Mouse (Mus musculus) c-Kit-positive CD71-positive TER-119-negative erythroid progenitor cells, embryonic 14.5 days (primary cell): ENCODE measurements at regions not wholly inside any gene's neighbourhood (a gene's known extent, or its start where the extent isn't known, plus 50 kb on each side); places are given as distances from the start of the nearest gene placed in this dataset.

Experiments used
- DNase-seq: peaks from one replicate; pipeline ENCODE4 v3.0.0-alpha.2; 2013; ENCODE audit warnings: low read depth

DNA sequence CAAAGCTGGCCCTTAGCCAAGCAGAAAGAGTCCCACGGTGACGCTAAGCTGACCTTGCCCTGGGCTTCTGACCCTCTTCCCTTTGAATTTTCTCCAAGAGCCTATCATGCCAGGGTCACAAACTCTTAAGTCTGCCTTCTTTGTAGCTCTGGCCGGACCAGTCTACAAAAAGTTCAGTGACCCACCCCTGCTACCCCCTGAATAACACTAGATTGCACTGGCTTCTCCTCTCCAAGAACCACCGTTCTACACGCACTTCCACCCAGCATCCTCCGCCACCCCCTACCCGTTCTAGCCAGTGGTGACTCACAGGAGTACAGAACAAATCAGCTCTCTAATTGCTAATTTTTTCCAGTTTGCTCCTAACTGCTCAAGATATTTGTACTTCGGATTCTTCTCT lies 325.0 kb downstream of the Tns1 start:
- DNase-seq = no peak

DNA sequence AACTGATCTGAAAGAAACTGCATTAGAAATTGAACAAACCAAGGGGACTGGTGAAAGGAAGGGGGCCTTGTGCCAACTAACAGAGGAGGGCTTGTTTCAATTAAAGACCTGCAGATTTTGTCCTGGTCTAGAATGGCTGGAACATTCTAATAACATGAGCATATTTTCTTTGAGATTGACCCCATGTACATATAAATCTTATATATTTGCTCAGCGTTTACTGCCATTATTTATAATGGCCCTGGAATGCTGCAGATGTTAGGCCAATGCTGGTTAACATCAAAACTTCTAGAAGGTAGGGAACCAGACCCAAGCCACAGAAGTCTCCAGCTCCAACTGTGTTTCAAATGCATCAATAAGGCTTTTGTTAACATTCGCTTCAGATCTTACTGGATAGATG lies 326.4 kb downstream of the Tns1 start:
- no peak for DNase-seq

DNA sequence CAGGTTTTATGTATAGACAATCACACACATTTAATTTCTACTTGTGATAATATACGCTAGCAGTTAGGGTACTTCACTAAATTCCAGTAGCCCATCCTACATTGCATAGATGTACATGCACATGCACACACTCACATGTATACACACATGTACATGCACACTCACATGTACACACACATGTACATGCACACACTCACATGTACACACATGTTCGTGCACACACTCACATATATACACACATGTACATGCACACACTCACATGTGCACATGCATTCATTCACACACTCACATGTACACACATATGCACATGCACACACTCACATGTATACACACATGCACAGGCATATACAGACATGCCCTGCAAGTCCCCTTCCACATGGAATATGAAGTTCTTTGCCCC lies 326.8 kb downstream of the Tns1 start:
- no peak for DNase-seq

DNA sequence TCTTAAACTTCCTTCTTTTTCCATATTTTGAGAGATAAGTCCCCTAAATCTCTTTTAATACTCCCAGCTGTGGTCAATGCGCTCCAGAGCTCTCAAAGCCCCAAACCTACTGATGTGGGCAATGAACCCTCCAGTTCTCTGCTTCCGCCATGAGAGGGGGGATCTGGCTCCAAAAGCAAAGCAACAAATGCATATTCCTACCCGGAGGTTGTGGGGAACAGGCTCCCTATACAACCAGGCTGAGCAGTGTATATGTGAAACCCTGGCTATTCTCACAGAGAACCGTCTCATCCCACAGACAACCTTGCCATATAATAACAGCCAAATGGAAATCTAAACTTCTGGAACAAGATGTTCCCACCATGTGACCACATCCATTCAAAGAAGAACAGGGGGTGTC lies 330.4 kb downstream of the Tns1 start:
- DNase-seq = no peak

DNA sequence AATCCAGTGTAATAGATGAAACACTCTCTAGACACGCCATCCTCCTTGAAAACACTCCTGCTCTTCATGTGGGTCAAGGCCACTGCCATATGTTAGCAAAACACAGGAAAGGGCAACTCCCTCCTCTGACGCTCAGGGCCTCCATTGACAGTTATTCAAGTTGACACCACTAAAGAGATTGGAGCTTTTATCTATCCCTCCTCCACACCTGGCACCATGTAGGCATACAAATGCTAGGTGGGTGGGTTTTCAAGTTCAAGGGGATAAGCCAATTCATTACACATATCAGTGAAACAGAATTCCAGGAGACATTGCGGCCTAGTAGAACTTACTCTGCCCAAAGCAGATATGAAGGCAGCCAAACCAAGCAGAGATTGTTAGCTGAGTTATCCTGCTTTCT lies 331.0 kb downstream of the Tns1 start:
- no peak for DNase-seq

DNA sequence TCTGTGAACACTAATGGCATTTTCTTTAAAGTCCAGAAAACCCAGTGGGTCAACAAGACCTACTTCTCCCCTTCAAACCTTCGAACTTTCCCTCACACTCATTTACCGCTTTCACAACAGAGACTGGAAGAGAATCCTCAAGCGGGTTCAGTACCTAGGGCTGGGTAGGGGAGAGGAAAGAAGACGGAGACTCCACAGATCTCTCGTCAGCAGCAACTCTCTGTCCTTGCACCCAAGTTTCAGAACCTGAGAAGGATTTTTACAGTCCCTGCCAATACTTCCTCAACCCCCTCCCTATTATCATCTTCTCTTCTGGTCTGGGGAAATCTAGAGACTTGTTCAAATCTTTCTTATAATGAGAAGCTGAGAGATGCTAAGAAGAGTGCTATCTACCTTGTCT lies 331.9 kb downstream of the Tns1 start:
- DNase-seq = no peak

DNA sequence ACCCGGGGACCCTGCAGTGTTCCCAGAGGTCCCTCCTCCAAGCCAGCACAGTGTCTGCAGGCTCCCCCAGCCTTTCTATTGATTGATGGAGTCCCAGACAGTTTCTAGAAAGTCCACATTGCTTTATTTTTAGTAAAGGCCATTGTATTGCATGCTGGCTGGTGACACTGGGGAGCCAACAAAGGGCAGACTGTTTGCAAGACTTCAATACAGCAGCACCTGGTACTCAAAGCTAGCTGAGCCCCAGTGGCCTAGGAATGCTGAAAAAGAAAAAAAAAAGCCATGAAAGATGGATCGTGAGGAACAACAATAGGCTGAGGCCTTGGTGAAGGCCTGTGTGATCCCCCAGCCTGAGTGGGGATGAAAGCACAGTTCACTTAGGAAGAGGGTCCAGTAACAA lies 336.6 kb downstream of the Tns1 start:
- DNase-seq = no peak

DNA sequence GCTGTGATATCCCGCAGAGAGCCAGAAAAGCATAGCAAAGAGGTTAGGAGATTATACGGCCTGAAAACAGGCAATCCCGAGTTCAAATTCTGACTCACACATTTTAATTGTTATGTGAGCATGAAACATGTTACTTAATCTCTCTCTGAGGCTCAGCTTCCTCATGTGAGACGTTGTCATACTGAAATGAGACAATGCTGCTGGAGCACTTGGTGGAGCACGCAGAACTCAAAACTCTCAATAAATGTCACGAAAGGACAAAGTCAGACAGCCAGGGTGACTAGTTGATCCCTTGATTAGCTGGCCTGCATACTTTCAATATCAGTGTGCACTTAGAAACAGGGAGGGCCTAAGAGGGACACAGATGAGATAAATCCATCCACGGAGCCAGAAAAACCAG lies 337.0 kb downstream of the Tns1 start:
- DNase-seq = no peak

DNA sequence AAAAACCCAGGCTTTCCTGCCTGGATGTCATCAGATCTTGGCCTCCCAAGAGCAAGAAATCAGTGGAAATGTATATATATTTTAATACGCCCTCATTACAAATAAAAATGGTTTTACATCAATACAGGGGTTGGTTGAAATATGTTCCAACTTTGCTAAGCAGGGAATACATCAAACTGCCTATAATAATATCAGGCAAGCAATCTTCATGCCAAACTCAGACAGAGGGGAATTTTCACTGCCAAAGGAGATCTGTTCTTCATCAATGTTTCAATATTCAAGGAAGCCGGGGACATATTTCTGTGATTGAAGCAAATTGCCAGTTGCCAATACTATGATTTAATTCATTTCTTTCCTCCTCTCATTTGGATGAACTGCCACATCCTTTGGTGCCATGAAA lies 340.9 kb downstream of the Tns1 start:
- DNase-seq = no peak

DNA sequence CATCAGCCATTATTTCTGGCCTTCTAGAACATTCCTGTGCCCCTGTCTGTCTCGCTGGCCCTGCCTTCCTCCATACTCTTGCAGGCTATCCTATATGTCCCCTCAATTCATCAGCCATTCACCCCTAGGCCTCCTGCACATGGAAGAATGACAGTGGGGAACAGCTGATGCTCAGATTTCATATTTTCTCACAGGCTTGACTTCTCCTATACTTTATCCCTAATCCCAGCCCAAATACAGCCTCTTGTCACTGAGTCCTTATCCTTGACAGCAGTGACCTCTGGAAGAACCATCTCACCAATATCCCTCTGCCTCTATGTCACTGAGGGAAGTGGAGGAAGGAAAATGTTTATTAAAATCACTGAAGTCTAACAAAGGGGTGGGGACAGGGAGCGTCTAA lies 341.4 kb downstream of the Tns1 start:
- DNase-seq = no peak

DNA sequence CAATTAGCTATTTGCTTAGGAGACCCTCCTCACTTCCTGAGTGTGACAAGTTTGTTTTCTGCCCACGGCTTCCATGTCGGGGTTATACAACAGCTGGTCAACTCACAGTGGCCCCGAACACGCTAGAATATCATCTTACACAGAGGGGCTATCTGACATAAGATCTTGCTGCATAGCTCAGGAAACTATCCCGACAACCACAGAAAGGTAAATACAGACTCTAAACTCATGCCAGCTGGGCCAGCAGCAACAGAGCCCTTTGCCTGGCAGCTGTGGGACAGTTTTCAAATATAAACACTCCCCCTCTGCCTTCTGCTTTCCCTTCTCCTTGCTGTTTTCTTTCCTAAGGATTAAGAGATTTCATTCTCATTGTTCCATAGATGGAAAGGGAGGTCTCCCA lies 352.5 kb downstream of the Tns1 start:
- no peak for DNase-seq

DNA sequence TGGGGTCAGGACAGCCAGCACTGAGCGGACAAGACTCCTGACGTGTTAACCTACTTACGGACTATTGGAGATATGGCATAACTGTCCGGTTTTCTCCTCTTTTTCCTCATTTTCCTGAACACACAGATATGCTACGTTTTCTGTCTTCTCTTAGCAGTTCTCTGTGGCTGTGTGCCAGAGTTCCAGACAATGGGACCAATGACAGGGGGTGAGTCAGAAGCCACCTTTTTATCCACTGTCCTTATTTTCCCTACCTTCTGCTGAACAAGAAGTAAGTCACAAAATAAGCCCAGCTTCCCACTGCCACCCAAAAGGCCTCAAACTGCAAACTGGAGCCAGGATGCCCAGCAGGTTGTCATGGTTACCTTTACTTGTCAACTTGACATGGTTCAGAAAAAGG lies 353.6 kb downstream of the Tns1 start:
- no peak for DNase-seq

DNA sequence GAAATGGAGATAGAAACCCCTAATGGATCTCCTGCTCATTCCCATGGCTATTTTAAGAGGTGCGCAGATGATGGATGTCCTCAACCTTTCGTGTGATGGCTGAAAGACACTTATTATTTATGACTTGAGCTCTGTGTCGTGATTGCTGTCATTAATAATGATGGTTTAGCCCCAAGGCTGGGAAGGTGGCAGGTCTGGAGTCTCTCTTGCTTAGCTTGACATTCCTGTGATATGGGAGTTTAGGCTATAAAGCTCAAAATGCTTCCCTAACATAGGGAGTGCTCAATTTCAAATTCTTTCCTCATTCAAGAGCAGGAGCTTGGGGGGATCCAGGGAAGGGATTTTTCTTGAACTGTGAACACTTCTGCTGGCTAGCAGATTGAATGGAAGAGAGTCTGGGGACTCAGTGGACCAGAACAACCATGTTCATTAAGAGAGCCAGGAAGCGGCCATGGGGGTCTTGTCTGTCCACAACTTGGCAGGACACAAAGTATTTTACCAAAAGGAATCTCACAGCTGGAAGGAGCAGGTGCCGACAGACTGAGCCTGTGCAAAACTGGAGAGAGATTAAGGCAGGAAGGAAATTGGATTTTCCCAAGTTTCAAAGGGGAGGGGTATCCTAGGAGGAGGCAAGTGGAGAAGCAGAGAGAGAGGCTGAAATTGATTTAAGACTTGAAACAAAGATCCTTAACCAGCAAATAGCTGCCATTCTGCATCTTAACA lies 359.5 kb downstream of the Tns1 start:
- no peak for DNase-seq

DNA sequence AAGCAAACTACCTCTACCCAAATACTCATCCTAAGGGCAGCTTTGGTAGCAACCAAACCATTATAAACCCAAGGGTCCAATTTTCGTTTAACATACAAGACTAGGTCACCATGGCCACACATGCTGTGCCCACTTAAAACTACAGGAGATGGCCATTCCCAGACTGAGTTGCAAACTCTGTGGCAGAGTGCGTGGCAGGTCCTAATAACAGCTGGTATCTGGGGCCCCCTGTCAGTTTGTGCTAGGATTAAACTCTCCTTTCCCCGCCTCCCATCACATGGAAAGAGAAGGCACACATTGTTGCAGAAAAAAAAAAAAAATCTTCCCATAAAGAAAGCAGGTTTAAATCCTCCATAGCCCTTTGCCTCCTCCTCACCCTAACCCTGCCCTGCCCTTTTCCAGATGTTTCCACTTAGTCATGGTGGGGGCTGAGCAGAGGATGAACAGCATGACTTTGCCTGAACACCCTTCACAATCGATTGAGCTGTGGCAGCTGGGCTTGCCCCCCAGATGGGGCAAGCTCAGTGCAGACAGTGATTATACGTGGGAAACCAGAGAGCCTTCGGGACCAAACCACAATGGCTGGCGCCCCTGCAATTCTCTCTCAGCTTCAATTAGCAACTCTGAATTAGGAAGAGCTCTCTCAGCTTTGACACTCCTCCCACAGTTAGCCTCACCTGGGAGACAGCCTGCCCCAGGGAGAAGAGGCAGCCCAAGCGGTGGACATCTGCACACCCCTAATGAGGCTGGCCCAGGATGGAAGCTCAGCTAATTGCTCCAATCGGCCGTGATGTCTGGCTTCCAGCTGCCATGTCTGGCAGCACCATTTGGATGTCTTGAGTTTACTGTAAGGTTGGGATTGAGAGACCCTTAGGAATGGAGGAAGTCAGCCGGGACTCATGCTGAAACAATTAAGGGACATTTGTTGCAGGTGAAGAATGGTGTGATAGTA lies 365.9 kb downstream of the Tns1 start:
- no peak for DNase-seq

DNA sequence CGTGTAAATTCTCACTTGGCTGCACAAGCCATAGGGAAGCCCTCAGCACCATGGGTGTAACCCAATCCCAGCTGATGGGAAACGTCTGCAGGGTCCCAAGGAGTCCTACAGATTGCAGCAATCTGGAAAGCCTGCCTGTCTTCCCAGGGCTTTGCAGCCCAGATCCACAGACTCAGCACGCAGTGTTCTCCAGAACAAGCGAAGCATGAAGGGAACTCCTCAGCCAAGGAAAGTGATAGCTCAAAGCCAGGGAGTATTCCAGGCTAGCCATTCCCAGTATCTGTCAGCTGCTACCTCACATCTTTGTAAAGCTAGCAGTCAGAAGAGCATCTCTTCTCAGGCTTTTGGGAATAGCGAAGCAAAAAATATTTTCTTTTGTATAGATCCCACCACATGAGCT lies 368.5 kb downstream of the Tns1 start:
- no peak for DNase-seq

DNA sequence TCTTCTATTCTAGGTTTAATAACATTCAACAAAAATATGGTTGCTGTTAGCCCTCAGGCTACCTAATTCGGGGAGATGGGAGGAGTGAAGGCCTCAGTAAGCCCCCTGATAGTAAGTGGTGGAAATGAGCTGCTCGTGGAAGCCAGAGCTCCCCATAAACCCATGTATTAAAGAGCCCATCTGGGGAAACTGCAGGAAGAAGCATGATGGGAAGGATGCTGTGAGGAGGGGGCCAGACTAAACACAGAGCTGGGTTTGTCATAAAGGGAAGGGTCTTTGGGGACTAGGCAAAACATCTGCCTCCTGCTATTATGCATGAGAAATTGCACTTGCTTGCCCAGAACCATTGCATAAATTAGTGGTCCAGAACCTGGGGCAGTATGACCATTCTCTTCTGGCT lies 369.3 kb downstream of the Tns1 start:
- no peak for DNase-seq

DNA sequence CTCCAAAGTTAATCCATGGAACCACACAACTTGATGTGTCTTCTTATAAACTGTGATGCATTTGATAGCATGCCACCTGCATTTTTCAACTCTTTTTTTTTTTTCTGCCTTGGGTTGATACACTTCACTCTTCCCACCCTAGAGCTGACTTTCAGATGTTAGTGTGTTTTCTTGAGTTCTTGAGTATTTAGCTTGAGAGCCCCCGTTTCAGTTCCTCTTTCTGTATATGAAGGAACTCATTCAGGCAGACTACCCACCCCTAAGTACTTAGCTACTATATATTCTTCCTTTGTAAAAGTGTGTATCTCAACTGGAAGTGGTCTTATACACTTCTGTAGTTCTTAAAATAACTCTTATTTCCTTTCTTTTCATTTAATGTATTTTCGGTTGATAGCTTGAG lies 371.1 kb downstream of the Tns1 start:
- no peak for DNase-seq

DNA sequence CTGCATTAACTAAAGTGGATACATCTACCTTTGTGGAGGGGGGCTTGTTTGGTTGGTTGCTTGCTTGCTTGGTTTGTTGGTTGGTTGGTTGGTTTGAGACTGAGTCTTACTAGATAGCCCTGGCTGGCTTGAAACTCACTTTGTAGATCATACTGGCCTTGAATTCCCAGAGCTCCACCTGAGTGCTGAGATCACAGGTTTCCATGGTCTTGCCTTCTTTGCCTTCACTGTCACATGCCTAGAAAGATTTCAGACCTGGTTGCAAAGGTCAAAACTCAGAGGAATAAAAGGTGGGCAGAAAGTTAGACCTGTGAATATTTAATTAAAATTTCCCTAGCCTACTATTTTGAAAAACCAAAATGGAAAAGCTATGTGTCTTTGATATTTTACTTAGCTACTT lies 375.5 kb downstream of the Tns1 start:
- DNase-seq = no peak

DNA sequence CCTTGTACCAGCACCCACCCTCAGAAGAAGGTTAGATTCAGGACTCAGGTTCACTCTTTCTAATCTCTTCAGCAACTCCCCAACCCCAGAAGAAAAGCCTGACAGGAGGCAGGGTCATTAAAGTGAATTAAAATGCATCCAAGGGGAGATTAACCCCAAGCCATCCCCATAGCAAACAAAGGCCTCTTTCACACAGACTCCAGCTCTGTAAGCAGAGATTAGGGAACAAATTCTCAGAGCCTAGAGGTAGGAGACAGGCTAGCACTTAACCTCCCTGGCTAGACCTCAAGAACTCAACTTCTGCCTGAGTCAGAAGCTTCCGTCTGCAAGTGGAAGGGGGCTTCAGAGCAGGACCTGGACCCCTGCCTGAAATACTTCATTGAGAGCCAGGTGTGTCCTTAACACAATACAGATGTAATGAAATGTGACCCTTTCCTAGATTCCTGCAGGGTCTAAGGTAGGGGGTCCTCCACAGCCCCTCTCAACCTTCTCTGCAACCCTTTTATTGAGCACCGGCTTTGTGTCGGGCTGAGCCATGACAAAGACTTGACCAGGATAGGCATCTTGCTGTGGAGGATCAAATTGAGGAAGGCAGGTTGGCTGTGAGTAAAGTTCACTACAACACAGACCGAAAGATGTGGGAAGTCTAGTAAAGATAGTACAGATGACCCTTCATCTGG lies 379.6 kb downstream of the Tns1 start:
- no peak for DNase-seq

DNA sequence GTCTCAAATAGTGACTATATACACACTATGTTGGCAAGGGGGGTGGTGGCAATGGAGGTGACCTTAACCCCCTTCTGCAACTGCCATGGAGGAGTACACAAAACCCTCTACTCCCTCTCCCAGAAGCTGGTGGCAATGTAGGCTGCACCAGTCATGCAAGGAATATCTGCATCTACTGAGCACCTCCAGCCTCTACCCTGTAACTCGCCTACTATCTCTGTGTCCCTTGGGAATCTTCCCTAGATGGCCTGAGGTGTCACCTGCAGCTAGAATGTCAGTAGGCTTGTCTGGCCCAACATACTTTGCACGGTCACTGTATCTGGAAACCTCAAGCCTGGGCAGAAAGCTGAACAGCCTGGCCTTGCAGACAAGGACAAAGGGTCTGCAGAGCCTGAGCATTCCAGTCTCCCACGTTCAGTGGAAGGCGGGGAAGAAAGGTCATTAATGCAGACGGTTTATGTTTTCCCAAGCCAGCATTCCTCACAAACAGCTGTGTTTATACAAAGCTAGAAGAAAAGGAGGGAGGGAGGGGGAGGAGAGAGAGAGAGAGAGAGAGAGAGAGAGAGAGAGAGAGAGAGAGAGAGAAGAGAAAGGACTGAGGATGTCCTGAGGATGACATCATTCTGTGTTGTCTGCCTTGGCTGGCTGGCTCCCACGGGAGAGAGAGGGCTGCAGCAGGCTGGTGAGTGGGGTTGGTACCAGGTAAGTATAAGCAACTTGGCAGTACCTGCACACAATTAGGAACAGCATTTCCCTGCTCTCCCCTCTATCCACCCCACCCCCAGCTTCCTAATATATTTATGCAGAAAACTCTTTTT lies 380.3 kb downstream of the Tns1 start:
- DNase-seq = no peak

DNA sequence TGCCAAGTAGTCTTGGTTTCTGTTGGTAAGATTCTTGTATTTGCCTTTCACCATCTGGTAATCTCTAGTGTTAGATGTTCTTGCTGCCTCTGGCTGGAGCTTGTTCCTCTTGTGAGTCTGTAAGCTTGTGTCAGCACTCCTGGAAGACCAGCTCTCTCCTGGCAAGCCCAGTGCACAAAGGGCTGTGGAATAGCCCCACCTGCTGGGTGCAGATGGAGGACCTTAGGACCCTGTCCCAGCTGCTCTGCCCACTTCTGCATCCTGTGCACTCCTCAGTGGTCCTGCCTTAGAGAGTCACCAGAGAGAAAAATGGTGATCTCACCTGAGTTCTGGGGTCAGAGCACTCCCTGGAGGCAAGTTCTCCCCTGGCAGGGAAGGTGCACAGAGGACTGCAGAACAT lies 387.2 kb downstream of the Tns1 start:
- DNase-seq = no peak

DNA sequence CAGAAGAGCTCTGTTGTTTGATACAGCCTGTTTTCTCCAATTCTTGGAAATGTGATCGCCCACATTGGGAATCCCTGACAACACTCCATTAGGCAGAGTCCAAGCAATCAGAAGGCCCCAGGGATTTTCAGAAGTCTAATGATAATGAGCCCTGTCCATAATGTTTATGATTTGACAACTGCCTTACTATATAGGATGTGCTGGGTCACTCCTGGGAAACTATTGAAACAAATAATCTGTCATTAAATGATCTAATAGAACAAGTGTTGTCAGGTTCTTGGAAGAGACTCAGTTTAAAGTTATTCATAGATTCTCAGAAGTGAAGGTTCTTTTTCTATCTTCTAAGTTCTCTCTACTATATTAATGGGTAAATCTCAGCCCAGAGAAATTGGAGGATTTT lies 395.9 kb downstream of the Tns1 start:
- no peak for DNase-seq
